Mouse (Mus musculus) brain, embryonic 18.5 days (tissue): ENCODE data around the gene Hecw2.

Experiments
- DNase-seq: peaks from one replicate; pipeline ENCODE4 v3.0.0-alpha.2; 2012; ENCODE audit warnings: low read depth, low spot score

The Hecw2 gene

DNA sequence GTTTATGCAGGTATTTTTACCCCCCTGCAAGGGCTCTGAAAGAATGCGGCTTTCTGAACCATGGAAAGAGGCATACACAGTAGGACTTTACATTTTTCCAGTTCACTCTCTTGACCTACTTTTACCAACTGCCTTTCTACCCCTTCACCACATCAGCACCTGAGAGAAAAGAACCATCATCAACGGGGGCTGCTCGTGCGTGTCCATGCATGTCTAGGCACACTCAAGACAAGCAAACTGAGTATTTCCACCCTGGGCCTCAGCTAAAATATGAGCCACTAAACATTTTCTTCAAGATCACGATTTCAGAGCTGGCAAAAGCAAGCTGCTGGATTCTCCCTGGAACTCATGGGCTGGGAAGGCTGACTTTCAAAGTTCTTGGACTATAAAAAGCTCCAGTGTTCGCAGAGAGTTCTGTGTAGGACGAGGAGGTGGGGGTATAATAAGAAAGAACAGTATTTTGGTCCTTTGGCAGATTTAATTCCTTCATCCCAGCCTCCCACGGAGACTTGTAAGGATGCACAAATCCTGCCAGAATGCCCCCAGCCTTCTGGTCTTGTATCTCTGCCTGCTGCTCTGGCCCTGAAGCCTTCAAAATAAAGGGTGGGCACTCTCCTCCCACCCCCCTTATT lies 76.5 kb downstream of the Hecw2 start:
- no peak for DNase-seq

DNA sequence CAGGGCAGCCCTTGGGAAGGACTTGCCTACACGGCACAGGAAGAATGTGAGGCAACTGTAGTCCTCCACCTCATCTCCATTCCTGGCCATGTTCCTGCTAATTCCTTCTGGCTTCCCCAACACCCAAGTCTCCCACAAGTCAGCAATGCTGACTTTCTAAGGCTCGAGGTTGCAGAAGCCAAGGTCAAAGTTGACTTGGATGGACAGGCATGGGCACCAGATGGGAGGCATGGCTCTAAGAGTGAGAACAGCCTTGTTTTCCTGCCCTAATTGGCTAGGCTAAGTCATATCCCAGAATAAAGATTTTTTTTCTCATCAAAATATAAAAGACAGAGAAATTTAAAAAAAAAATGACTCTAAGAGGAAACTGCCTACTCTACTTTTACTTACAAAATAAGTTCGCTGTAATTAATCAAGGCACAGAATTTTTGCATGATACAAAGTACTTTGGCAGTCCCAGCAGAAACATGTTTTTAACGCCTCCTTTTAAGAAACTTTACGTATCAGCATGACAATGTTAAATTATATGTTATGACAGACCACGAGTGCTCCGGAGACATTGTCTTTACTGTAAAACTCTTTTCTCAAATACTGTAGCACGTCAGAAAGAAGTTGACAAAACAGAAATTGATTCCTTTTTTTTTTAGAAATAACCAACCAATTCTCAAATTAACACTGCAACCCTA lies 83.9 kb downstream of the Hecw2 start:
- DNase-seq = no peak

GRCm38 (mm10) chr1:54109255-54109654 lies 85.7 kb downstream of the Hecw2 start:
- no peak for DNase-seq

- no peak for DNase-seq
These were observed 88.2 kb downstream of the Hecw2 start for GRCm38 (mm10) chr1:54106756-54107155.

DNA sequence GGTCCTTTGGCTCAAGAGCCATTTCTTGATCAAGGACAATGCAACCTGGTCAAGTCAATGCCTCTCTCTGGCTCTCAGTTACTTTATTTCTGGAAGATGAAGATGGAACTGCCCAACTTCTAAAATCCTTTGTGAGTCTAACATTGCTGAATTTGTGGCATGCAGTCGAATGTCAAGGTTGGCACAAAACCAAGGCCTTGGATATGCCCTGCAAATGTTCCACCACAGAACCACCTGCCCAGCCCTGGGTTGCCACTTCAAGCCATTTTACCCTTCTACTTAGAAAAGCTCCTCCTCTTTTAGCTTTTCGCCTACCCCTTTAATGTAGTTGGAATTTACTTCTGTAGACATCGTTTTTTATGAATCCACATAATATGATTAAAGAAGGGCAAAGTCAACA lies 115.3 kb downstream of the Hecw2 start:
- DNase-seq = no peak

GRCm38 (mm10) chr1:54074456-54074855 lies 120.5 kb downstream of the Hecw2 start:
- DNase-seq = no peak

GRCm38 (mm10) chr1:54070121-54070520 lies 124.8 kb downstream of the Hecw2 start:
- DNase-seq = no peak

DNA sequence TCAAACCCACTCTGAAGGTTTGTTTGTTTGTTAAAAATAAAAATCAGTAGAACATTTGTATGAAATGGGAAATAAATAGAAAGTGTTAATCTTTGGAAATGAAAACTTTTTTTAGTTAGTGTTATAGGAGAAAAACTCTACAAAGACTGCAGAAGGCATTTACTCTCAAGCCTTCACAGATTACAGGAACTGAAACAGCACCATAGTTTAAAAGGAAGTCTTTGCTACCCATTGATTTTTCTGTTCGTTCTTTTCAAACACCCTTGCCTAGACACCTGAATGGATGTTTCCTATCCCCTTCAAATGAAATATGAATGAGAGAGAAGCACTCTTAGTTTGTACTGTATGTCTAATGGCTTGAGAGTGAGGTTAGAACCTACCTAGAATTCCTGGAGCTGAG lies 126.7 kb downstream of the Hecw2 start:
- DNase-seq = no peak

- no peak for DNase-seq
These were observed 129.5 kb downstream of the Hecw2 start for GRCm38 (mm10) chr1:54065434-54065833.

- no peak for DNase-seq
These were observed 133.9 kb downstream of the Hecw2 start for GRCm38 (mm10) chr1:54061078-54061477.

DNA sequence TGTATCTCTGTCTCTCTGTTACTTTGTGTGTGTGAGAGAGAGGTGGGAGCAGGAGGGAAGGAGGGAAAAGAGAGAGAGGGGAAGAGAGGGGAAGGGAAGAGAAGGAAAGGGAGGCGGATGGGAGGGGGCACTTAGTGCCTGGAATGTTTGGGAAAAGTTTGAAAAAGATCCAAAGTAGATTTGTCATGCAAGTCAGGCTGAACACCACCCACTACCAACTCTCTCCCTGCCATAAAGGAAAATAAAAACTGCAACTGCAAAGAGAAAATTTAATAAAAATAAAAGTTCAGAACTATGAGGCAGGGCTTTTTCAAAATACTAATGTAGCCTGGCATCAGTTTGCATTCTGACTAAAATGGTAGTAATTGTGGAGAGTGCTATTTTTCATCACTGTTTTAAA lies 135.2 kb downstream of the Hecw2 start:
- DNase-seq = no peak

- no peak for DNase-seq
These were observed 142.2 kb downstream of the Hecw2 start for GRCm38 (mm10) chr1:54052771-54053170.

GRCm38 (mm10) chr1:54046923-54047322 lies 148.0 kb downstream of the Hecw2 start:
- no peak for DNase-seq

DNA sequence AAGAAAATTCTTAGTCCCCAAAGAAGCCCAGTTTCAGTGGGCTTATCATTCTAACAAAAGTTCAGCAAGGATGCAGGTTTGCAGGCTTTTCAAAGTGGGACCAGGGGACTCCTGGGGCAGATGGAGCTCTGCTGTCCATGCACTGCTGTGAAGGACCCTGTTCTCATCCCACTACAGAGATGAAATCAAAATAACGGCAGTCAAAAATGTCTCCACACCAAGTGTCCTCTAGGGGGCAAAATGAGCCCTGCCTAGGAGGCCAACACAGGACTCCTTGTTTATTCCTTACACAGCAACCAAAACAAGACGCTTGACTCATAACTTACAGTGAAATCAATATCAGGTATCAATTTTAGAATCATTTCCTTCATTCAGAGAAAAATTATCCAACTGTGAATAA lies 155.9 kb downstream of the Hecw2 start:
- DNase-seq = no peak

GRCm38 (mm10) chr1:54017686-54018085 lies 177.3 kb downstream of the Hecw2 start:
- no peak for DNase-seq

DNA sequence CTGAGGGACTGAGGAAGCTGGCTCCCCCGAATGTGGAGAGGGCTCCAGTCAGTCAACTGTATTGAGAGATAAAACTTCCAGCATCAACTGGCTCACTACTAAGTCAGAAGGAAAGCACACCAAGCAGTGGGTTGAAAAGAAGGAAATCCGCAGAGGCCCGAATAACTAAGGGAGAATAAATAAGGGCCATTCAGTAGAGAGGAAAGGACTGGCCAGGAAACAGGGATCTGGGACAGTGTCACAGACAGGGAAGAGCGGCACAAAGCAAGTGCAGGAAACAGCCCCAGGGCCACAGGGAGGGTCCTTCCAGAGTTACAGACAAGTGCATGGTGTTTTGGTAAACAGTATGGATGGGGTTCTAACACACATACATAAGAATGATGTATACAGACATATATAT lies 179.2 kb downstream of the Hecw2 start:
- no peak for DNase-seq

DNA sequence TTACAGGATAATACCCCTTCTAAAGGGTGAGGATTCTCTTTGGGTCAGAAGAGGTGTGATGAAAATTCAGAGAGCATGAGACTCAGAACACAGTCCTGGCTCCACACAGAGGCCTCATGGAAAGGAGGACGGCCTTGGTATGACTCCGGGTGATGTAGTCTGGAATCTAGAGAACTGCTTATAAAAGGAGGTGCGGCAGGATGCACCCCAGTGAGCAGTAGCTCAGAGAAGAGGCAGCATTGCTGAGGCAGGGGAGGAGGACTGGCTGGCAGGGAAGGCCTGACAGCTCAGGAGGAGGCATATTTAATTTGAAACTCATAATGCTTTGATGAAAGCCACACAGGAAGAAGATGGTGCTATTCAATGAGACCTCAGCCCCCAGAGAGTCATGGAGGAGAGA lies 182.6 kb downstream of the Hecw2 start:
- no peak for DNase-seq

- DNase-seq = no peak
These were observed 185.4 kb downstream of the Hecw2 start for GRCm38 (mm10) chr1:54009418-54010064.

- no peak for DNase-seq
These were observed 189.0 kb downstream of the Hecw2 start for GRCm38 (mm10) chr1:54005860-54006386.

DNA sequence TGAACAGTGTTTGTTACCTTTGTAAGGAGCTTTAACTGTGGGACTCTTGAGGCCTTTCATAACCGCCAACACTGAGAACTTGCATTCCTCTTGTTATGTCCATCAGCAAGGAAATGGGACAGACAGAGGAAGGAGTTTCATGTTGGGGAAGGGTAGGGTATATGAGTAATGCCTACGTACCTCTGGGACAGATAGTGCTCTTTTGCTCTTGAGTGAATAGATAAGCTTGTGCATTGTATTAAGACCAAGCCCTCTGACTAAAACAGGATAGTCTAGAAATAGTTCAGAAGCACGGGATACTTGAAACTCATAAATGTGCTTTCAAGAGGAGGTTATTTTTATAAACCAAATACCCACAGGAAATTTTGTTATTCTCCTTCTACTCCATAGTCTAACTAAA lies 191.7 kb downstream of the Hecw2 start:
- no peak for DNase-seq

GRCm38 (mm10) chr1:54002077-54002476 lies 192.9 kb downstream of the Hecw2 start:
- no peak for DNase-seq

DNA sequence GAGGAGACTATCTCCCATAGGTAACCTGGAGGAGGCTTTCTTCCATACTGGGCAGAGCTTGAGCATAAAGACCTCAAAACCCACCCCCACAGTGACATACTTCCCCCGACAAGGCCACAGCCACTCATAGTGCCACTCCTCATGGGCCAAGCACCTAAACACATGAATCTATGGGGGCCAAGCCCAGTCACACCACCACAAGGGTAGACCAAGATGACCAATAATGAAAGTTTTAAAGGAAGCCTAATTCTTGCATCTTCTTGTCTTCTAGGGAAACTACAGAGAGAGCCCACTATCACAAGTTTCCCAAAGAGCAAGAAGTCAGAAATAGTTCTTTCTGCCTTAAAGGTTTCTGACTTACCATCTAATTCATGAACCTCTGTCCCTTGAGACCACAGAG lies 197.7 kb downstream of the Hecw2 start:
- no peak for DNase-seq
